Mouse (Mus musculus) left cerebral cortex, adult 11 months (tissue): ENCODE measurements at regions not wholly inside any gene's neighbourhood (a gene's known extent, or its start where the extent isn't known, plus 50 kb on each side); places are given as distances from the start of the nearest gene placed in this dataset.
A peak's percentile ranks its signal among the peaks of the same experiment; 100 is the strongest.
"Not testable (repeated sequence)": the region's sequence is repeated elsewhere in the genome, so short reads cannot be mapped to it uniquely, and the experiment has no call there.

Source experiments
- DNase-seq: peaks from one replicate; pipeline ENCODE4 v3.0.0; 2022; ENCODE audit warnings: low spot score

- DNase-seq = not testable (repeated sequence)
Measured at GRCm38 (mm10) chr17:13432256-13432655, 77.9 kb downstream of the Tcp10c start.

- DNase-seq = not testable (repeated sequence)
Measured at GRCm38 (mm10) chr17:13434146-13434545, 79.8 kb downstream of the Tcp10c start.

GRCm38 (mm10) chr17:13438790-13439189 lies 84.4 kb downstream of the Tcp10c start:
- not testable (repeated sequence) for DNase-seq

GRCm38 (mm10) chr17:13440708-13441530 lies 86.5 kb downstream of the Tcp10c start:
- not testable (repeated sequence) for DNase-seq

- not testable (repeated sequence) for DNase-seq
Measured at GRCm38 (mm10) chr17:13442229-13442628, 87.9 kb downstream of the Tcp10c start.

GRCm38 (mm10) chr17:13456869-13457600 lies 102.7 kb downstream of the Tcp10c start:
- not testable (repeated sequence) for DNase-seq

GRCm38 (mm10) chr17:13457942-13458341 lies 103.6 kb downstream of the Tcp10c start:
- not testable (repeated sequence) for DNase-seq

GRCm38 (mm10) chr17:13458814-13459213 lies 104.4 kb downstream of the Tcp10c start:
- not testable (repeated sequence) for DNase-seq

GRCm38 (mm10) chr17:13462663-13463062 lies 108.3 kb downstream of the Tcp10c start:
- not testable (repeated sequence) for DNase-seq

- not testable (repeated sequence) for DNase-seq
Measured at GRCm38 (mm10) chr17:13465822-13466221, 111.5 kb downstream of the Tcp10c start.

GRCm38 (mm10) chr17:13469867-13470380 lies 115.6 kb downstream of the Tcp10c start:
- DNase-seq = not testable (repeated sequence)

- DNase-seq = peak; percentile 74
Measured at GRCm38 (mm10) chr17:13472460-13473062, 118.2 kb downstream of the Tcp10c start.

GRCm38 (mm10) chr17:13474310-13475094 lies 120.1 kb downstream of the Tcp10c start:
- DNase-seq = peak; percentile 30

- no peak for DNase-seq
Measured at GRCm38 (mm10) chr17:13478866-13479571, 124.6 kb downstream of the Tcp10c start.

GRCm38 (mm10) chr17:13479572-13480063 lies 125.2 kb downstream of the Tcp10c start:
- no peak for DNase-seq

GRCm38 (mm10) chr17:13481445-13482085 lies 127.2 kb downstream of the Tcp10c start:
- DNase-seq = no peak

GRCm38 (mm10) chr17:13482136-13482535 lies 127.8 kb downstream of the Tcp10c start:
- no peak for DNase-seq

- DNase-seq = no peak
Measured at GRCm38 (mm10) chr17:13487291-13488215, 133.2 kb downstream of the Tcp10c start.
